Mouse (Mus musculus): ENCODE results near the gene Gak.
"Not testable (repeated sequence)": the region's sequence is repeated elsewhere in the genome, so short reads cannot be mapped to it uniquely, and the experiment has no call there.

Gene Gak

GRCm38 (mm10) chr5:108655891-108656650 is 26.5 kb upstream of the Gak start:
- ATAC-seq (ENCODE audit: low TSS enrichment), result no peak

DNA sequence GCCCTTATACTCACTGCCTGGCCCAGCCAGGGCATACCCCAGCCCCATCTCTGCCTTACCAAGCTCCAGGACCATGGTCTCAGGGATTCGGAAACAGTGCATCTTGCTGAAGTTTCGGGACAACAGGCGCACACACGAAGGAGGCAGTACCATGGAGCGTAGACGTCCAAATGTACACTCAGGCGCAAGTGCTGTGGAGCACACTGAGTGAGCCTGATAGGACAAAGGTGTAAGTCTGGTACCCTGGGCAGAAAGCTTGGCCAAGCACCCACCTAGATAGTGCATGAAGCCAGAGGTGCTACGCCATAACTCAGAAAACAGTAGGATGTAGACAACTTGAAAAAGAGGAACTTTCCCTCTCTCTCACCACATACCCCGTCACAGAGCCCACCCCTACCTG is 25.8 kb upstream of the Gak start:
- ATAC-seq (ENCODE audit: low TSS enrichment), result no peak

GRCm38 (mm10) chr5:108654444-108654990 is 25.0 kb upstream of the Gak start:
- ATAC-seq (ENCODE audit: low TSS enrichment), result no peak

DNA sequence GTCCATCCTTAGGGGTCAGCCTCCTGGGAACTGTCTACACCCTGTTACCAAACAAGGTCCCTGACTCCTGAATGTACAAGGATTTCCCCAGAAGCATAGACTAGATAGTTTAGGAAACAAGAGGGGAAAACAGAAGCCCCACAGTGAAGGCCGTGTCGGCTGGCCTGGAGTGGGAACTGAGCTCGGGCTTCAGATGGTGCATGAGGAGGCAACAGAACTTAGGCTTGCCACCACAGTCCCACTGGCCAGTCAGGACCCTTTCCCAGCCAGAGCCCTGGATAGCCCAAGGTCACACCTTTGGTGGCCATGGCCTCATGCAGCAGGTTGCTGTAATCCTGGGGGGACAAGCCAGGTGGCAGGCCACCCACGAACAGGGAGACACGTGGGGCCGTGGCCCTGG is 23.8 kb upstream of the Gak start:
- ATAC-seq (ENCODE audit: low TSS enrichment), result no peak

- peak; percentile 72 for ATAC-seq (ENCODE audit: low TSS enrichment)
These were observed 22.3 kb upstream of the Gak start for GRCm38 (mm10) chr5:108651823-108652222.

DNA sequence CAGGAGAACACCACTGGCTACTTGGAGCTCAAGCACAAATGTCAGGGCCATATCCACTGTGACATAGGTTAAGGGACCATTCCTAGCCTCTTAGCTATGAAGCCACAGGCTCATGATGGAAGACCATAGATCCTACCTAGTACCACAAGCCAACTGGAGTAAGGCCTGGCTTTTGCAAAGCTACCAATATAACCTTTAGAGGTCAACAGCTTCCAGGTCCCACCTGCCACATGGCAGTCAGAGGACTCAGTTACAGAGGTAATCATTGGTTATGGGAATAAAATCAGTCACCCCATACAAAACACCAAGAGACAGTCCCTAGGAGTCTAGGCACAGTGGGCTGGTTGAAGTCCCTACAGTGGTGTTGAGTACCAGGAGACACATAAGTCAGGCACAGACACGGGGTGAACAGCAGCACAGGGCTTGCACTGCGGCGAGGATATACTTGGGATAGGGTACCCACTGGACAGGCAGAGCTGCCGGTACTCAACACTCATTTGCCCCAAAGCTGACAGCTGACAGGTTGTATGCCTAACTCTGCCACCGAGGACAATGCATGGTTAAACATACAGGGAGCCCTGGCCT is 21.7 kb upstream of the Gak start:
- 0 out of 2 replicates have a peak, but pooled peaks have one; percentile 1 for ATAC-seq (ENCODE audit: low TSS enrichment)

DNA sequence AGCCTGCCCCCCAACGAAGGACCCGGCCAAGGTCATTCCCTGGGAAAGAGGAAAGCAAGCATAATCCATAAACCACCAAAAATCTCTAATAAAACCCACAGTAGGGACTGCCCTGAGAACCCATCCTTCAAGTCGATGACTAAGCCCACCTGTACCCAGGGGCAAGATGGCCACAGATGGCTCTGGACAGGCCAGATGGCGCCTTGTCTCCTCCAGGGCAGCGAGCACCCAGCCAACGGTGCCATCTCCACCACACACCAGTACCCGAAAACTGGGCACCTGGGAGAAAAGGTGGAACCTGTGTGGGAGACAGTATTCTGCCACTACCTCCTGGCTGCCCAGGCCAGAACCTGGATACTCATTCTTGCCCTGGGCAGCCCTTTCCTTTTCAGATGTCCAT is 20.8 kb upstream of the Gak start:
- no peak for ATAC-seq (ENCODE audit: low TSS enrichment)

- ATAC-seq (ENCODE audit: low TSS enrichment), result no peak
These were observed 19.5 kb upstream of the Gak start for GRCm38 (mm10) chr5:108648937-108649576.

- no peak for ATAC-seq (ENCODE audit: low TSS enrichment)
These were observed 18.4 kb upstream of the Gak start for GRCm38 (mm10) chr5:108647820-108648465.

GRCm38 (mm10) chr5:108647311-108647710 is 17.8 kb upstream of the Gak start:
- no peak for ATAC-seq (ENCODE audit: low TSS enrichment)

DNA sequence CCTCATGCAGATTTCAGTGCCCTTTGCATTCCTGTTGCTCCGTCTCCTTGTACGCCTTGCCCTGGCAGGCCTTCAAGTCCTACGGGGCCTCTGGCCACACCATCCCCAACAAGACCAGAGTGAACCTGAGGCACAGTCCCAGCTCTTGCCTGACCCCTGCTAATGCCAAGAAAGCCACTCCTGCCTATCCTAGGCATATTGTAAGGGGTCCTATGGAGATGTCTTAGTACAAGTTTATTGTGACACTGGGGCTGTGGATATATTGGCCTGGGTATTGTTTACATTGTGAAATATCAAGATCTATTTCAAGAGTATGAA is 16.7 kb upstream of the Gak start:
- ATAC-seq (ENCODE audit: low TSS enrichment), result no peak; the same call in 1 of the 2 replicates

DNA sequence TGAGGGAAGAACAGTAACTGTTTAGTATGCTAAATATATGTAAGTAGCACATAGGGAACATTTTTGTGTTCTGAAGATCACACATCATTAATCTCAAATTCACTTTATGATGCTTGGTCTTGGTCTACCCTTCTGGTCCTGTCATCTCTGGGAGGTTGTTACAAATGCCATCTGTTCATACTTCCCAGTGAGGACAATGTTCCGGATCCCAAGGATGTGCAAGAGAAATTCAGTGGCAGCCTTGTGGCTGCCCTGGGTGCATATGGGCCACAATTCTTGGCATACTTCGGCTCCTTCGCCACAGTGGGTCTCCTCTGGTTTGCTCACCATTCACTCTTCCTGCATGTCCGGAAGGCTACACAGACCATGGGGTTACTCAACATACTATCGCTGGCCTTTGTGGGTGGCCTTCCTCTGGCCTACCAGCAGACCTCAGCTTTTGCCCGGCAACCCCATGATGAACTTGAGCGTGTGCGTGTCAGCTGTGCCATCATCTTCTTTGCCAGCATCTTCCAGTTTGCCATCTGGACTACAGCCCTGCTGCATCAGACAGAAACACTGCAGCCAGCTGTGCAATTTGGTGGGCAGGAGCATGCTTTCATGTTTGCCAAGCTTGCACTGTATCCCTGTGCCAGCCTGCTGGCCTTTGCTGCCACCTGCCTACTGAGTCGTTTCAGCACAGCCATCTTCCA is 16.2 kb upstream of the Gak start:
- ATAC-seq (ENCODE audit: low TSS enrichment), result peak; percentile 48

- ATAC-seq (ENCODE audit: low TSS enrichment), result no peak
These were observed 14.1 kb upstream of the Gak start for GRCm38 (mm10) chr5:108643674-108644073.

DNA sequence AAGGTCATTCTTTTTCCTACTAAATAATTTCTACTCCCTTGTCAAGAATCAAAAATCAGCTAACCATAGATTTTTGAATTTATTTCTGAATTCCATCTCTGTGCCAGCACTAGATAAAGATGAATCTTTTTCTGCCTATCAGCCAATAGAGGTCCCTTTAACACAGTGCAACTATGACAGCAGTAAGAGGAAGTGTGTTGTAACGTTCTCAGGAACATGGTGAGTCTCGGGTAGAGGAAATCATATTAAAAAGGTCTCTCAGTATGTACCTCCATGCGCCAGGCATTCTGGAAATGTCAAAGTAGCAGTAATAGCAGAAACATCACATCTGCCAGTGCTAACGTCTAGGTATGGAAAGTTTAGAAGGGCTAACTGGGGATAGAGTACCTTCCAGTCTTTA is 6.6 kb upstream of the Gak start:
- no peak for ATAC-seq (ENCODE audit: low TSS enrichment)

GRCm38 (mm10) chr5:108634088-108634487 is 4.5 kb upstream of the Gak start:
- not testable (repeated sequence) for ATAC-seq (ENCODE audit: low TSS enrichment)

DNA sequence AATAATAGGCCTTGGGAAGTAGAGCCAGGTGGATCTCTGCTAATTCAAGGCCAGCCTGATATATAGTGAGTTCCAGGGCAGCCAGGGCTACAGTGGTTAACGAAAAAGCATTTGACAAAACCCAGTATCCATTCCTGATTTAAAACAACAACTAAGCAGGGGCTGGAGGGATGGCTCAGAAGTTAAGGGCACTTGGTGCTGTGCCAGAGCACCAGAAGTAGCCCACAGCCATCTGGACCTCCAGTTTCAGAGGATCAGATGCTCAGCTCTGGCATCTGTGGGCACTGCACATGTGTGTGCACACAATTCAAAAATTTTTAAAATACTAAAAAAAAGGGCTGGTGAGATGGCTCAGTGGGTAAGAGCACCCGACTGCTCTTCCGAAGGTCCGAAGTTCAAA is 4.1 kb upstream of the Gak start:
- ATAC-seq (ENCODE audit: low TSS enrichment), result no peak

GRCm38 (mm10) chr5:108628891-108629633 is 493 bp downstream of the Gak start:
- peak; percentile 72 for ATAC-seq (ENCODE audit: low TSS enrichment)

- ATAC-seq (ENCODE audit: low TSS enrichment), result no peak
These were observed 3.4 kb downstream of the Gak start for GRCm38 (mm10) chr5:108626050-108626660.

- ATAC-seq (ENCODE audit: low TSS enrichment), result peak; percentile 86
These were observed 7.7 kb downstream of the Gak start for GRCm38 (mm10) chr5:108621870-108622269.

GRCm38 (mm10) chr5:108610426-108610825 is 19.1 kb downstream of the Gak start:
- ATAC-seq (ENCODE audit: low TSS enrichment), result no peak

DNA sequence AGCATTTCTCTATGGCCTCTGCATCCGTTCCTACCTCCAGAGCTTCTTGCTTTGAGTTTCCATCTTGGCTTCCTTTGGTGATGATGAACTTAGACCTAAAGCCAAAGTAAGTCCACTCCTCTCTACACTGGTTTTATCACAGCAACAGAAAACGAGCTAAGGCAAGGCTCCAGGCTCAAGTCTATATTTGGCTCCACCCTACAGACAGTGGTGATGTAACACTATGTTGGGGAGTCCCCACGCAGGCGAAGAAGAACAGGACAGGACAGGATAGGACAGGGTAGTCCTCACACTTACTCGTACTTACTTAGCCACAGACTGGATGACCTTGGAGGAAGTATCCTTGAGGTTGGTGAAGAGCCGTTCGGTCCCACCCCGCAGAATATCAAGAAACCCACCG is 27.0 kb downstream of the Gak start:
- ATAC-seq (ENCODE audit: low TSS enrichment), result peak; percentile 98

Measured in frontal cortex, adult (tissue).